Mouse (Mus musculus): ENCODE data around the gene Tctex1d4. TPM values are rescaled to one million over a fixed set of nuclear protein-coding genes. Genes with fewer than 3 reads are reported as not detected.

Gene Tctex1d4
- polyA plus RNA-seq, 2 experiments, result not detected

DNA sequence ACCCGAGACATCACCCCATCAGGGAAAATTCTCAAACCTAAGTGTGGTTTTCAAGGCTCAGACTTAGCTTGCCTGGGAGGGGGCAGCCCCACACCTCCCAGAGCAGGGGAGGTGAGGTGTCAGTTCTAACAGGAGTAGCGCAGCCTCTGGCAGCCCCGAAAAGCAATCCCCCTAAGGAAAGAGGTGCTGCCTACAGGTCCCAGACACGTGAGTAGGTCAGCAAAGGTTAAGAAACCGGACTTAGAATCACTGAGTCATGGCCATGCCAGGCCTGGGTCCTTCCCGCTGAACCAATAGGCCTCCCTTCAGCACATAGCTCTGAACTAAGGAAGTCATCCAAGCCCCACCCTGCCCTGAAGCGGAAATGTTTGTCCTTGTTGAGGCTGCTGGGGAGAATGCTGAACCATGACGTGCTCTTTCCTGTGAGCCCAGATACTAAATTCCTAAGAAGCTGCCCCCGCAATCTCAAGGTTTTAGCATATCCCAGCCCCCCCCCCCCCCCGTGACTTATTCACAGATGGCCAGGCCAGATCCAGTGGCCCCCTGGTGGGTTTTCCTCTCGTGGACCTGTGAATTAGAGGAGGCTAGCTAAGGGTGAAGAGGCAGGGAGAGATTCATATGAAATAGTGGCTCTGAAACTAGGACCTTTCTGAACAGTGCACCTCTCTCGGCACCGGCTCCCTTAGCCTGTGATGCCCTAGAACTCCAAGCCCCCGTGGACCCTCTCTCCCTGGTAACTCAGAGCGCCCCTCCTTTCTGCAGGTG lies 502 bp upstream of the Tctex1d4 start:
- DNase-seq (ENCODE audit: low read depth in 3 of 3, low spot score in 3 of 3), result peak in 1 of 3 experiments; percentile 29
- 32% methylated on average over 15 of the region's 15 CpGs for WGBS (ENCODE audit: insufficient replicate concordance)
- H3K4me3 ChIP-seq (ENCODE audit: insufficient read depth in 1 of 2, low read depth in 2 of 2, low read length in 2 of 2), result no peak overlapping the region
- H3K36me3 ChIP-seq (replicated peaks; ENCODE audit: control insufficient read depth, insufficient read depth, low read depth), result no peaks in the 10 kb centered on the region
- H3K4me2 ChIP-seq (ENCODE audit: low read depth), result no peak overlapping the region
- H3K27ac ChIP-seq, result no peak overlapping the region
- no peak overlapping the region for H3K9ac ChIP-seq (replicated peaks)
- peaks cover 14 to 24% of the 10 kb centered on the region in 2 experiments for H3K4me1 ChIP-seq (replicated peaks; ENCODE audit: control insufficient read depth in 2 of 2, insufficient read depth in 2 of 2, low read length in 1 of 2)
- no peak for TF ChIP-seq CTCF (IDR thresholded peaks at IDR 0.05; ENCODE audit: low read depth)
- no peak for TF ChIP-seq EP300 (IDR thresholded peaks at IDR 0.05; ENCODE audit: low read depth)
- no peaks in the 10 kb centered on the region for H3K9me3 ChIP-seq (ENCODE audit: control insufficient read depth, low read length)
- no peaks in the 10 kb centered on the region for H3K27me3 ChIP-seq (ENCODE audit: control insufficient read depth, insufficient read depth, low read length)
- peak; percentile 38; the same call in 1 of the 2 replicates for ATAC-seq (ENCODE audit: insufficient read depth)

DNA sequence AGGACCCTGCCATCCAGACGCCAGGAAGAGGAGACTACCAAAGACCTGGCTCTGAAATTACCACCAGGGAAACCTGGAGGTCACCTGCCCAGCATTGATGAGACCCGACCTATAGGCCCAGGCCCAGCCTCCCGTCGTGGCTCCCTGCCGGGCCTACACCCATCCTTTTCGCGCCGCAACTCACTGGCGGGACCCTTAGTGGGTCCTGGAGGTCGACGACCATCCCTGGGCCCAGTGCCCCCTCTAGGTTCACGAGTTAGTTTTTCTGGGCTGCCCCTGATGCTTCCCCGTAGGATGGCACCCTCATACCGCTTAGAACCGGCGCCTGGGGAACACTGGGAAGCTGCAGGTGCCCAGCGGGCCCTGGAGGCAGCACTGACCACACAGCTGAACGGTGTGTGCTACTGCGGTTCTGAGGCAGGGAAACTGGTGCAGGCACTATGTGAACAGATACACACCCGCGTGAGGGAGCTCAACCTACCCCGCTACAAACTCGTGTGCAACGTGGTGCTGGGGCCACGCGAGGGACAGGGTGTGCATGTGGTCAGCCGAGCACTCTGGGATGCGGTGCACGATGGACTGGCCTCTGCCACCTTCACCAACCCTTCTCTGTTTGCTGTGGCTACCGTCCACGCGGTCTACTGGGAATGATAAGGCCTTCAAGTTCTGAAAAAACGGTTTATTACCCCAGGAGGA lies 1.5 kb downstream of the Tctex1d4 start:
- Histone ChIP-seq H3K4me3 (ENCODE audit: insufficient read depth in 1 of 2, low read depth in 2 of 2, low read length in 2 of 2) (no peak overlapping the region), H3K27me3 (ENCODE audit: control insufficient read depth, insufficient read depth, low read length) (peaks cover 8% of the 10 kb centered on the region), H3K36me3 (replicated peaks; ENCODE audit: control insufficient read depth, insufficient read depth, low read depth) (no peaks in the 10 kb centered on the region), H3K27ac (no peak overlapping the region), H3K9me3 (ENCODE audit: control insufficient read depth, low read length) (no peaks in the 10 kb centered on the region), H3K9ac (replicated peaks) (no peak overlapping the region), H3K4me2 (ENCODE audit: low read depth) (no peak overlapping the region), H3K4me1 (replicated peaks; ENCODE audit: control insufficient read depth in 2 of 2, insufficient read depth in 2 of 2, low read length in 1 of 2) (peaks cover 14 to 24% of the 10 kb centered on the region in 2 experiments)
- ATAC-seq (ENCODE audit: insufficient read depth), result no peak
- 78% methylated on average over 33 of the region's 33 CpGs for WGBS (ENCODE audit: insufficient replicate concordance)
- TF ChIP-seq EP300 (IDR thresholded peaks at IDR 0.05; ENCODE audit: low read depth) (no peak), CTCF (IDR thresholded peaks at IDR 0.05; ENCODE audit: low read depth) (no peak)
- no peak for DNase-seq (ENCODE audit: low read depth in 3 of 3, low spot score in 3 of 3)

DNA sequence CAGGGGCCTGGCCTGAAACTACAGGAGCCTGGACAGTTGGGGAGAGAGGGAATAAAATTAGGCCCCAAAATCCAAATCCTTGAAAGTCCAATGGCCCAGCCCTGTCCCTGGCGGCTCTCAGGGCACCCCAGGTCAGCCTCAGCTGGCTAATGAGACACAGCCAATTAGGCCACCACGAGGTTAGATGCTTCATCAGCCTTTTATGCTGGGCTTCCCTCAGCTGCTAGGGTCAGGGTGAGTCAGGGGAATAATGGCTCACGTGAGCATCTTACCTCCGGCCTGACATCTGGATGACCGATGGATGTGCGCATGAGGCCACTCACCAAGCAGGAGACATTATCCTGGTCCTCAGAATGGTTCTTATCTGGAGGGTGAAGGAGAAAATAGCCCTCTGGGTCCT lies 4.2 kb downstream of the Tctex1d4 start:
- Histone ChIP-seq H3K4me2 (ENCODE audit: low read depth) (no peak overlapping the region), H3K9ac (replicated peaks) (no peak overlapping the region), H3K36me3 (replicated peaks; ENCODE audit: control insufficient read depth, insufficient read depth, low read depth) (no peaks in the 10 kb centered on the region), H3K4me3 (ENCODE audit: insufficient read depth in 1 of 2, low read depth in 2 of 2, low read length in 2 of 2) (no peak overlapping the region), H3K27me3 (ENCODE audit: control insufficient read depth, insufficient read depth, low read length) (peaks cover 13% of the 10 kb centered on the region), H3K9me3 (ENCODE audit: control insufficient read depth, low read length) (no peaks in the 10 kb centered on the region), H3K27ac (no peak overlapping the region), H3K4me1 (replicated peaks; ENCODE audit: control insufficient read depth in 2 of 2, insufficient read depth in 2 of 2, low read length in 1 of 2) (peaks cover 5 to 19% of the 10 kb centered on the region in 2 experiments)
- TF ChIP-seq CTCF (IDR thresholded peaks at IDR 0.05; ENCODE audit: low read depth) (no peak), EP300 (IDR thresholded peaks at IDR 0.05; ENCODE audit: low read depth) (no peak)
- ATAC-seq (ENCODE audit: insufficient read depth) (no peak), DNase-seq (ENCODE audit: low read depth in 3 of 3, low spot score in 3 of 3) (no peak)
- 79% methylated on average over 6 of the region's 6 CpGs for WGBS (ENCODE audit: insufficient replicate concordance)

DNA sequence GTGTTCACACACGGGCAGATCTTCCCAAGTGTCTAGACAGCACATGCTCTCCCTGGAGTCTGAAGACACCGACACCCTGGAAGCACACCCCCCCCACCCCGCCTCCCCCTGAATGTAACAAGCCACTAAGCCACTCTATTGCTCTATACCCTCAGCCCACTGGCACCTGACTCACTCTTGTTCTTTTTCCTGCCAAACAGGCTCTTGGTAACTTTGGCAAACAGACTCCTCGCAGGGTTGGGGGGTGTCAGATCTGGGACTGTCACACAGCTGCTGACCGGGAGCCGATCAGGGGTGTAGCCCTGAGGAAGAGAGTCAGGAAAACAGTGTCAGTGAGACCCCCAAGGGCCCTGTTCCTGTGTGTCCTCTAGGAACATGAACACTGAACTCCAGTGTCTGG lies 4.6 kb downstream of the Tctex1d4 start:
- ATAC-seq (ENCODE audit: insufficient read depth) (no peak), DNase-seq (ENCODE audit: low read depth in 3 of 3, low spot score in 3 of 3) (no peak)
- no peaks in the 10 kb centered on the region for H3K9me3 ChIP-seq (ENCODE audit: control insufficient read depth, low read length)
- no peak overlapping the region for H3K4me2 ChIP-seq (ENCODE audit: low read depth)
- WGBS (ENCODE audit: insufficient replicate concordance), result 83% methylated on average over 6 of the region's 6 CpGs
- H3K27ac ChIP-seq, result no peak overlapping the region
- TF ChIP-seq CTCF (IDR thresholded peaks at IDR 0.05; ENCODE audit: low read depth), result no peak
- no peak for TF ChIP-seq EP300 (IDR thresholded peaks at IDR 0.05; ENCODE audit: low read depth)
- H3K9ac ChIP-seq (replicated peaks), result no peak overlapping the region
- peaks cover 5 to 21% of the 10 kb centered on the region in 2 experiments for H3K4me1 ChIP-seq (replicated peaks; ENCODE audit: control insufficient read depth in 2 of 2, insufficient read depth in 2 of 2, low read length in 1 of 2)
- peaks cover 13% of the 10 kb centered on the region for H3K27me3 ChIP-seq (ENCODE audit: control insufficient read depth, insufficient read depth, low read length)
- no peak overlapping the region for H3K4me3 ChIP-seq (ENCODE audit: insufficient read depth in 1 of 2, low read depth in 2 of 2, low read length in 2 of 2)
- H3K36me3 ChIP-seq (replicated peaks; ENCODE audit: control insufficient read depth, insufficient read depth, low read depth), result no peaks in the 10 kb centered on the region

All from liver, embryonic 14.5 days (tissue).